Mouse (Mus musculus): Measurements from ENCODE around the gene Poc1a. TPM values are rescaled to one million over a fixed set of nuclear protein-coding genes. Genes with fewer than 3 reads are reported as not detected.

Poc1a gene
- total and polyA plus RNA-seq, 2 experiments from 2014 or later = 12.3 to 13.6 TPM

DNA sequence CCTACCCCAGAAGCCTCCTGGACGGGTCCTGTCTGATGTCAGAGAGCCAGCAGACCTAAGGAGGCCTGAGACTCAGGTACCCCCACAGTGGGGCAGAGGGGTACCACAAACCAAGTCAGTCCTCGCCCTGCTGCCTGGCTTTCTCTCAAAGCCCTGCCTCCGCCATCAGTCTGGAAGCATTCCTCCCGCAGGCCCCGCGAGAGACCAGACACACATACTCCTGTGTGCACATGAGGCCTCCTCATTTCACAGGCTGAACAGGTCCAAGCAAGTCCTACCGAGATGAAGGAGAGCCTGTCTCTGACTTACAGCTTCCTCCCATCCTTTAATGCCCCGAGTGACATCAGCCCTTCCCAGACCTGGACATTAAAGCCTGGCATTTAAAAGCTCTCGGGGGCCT lies 97.9 kb downstream of the Poc1a start:
- no peak for DNase-seq (ENCODE audit: low spot score)
- Histone ChIP-seq H3K27ac (ENCODE audit: low read depth) (no peak overlapping the region), H3K9me3 (replicated peaks; ENCODE audit: control insufficient read depth, low read length) (no peaks in the 10 kb centered on the region), H3K4me2 (ENCODE audit: low read depth, low read length) (no peak overlapping the region), H3K4me1 (ENCODE audit: control insufficient read depth, insufficient read depth) (peaks cover under 1% of the 10 kb centered on the region; the same call in 1 of the 2 replicates), H3K27me3 (ENCODE audit: control insufficient read depth, insufficient read depth, low read length) (no peaks in the 10 kb centered on the region), H3K4me3 (ENCODE audit: low read depth, low read length) (no peak overlapping the region), H3K9ac (replicated peaks; ENCODE audit: low read depth, low read length) (no peak overlapping the region), H3K36me3 (replicated peaks; ENCODE audit: control insufficient read depth, insufficient read depth, low read length) (peaks cover 31% of the 10 kb centered on the region)
- ATAC-seq (ENCODE audit: insufficient read depth, low read depth) = no peak; the same call in 1 of the 2 replicates
- 64% methylated on average over 9 of the region's 9 CpGs for WGBS
- no peak for TF ChIP-seq EP300 (IDR thresholded peaks at IDR 0.05; ENCODE audit: low read depth)
- TF ChIP-seq CTCF (IDR thresholded peaks at IDR 0.05; ENCODE audit: low read depth) = no peak

DNA sequence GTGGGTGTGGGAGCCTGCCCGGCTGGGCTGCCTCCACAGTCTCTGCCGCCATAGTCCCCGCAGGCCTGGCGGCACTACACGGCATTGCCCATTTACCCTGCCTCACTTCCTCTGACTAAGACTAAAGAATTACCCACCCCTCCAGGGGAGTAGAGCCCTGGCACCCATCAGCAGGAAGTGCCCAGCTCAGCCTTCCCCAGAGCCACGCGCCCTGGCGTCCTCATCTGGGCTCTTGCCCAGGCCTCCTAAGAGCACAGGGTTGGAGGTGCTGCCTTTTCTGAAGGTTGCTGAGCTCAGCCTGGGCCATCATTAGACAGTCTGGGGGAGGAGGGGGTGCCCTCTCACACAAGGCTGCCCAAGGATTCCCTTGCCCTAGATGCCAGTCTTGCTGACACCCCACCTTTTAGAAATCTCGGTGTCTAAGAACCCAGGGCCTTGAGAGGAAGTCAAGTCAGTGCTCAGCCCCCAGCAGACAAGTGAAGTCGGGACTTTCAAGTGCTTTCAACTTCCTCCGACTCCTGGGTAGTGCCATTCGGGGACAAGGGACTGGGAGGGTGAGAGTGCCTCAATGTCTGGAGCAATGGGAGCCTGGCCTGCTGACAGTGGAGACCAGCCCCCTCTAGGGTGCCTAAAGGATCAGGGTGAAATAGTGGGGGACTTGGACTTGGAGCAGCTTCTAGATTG lies 105.5 kb downstream of the Poc1a start:
- ATAC-seq (ENCODE audit: insufficient read depth, low read depth) = 0 out of 2 replicates have a peak, but pooled peaks have one; percentile 8
- Histone ChIP-seq H3K27ac (ENCODE audit: low read depth) (no peak overlapping the region), H3K36me3 (replicated peaks; ENCODE audit: control insufficient read depth, insufficient read depth, low read length) (no peaks in the 10 kb centered on the region), H3K9ac (replicated peaks; ENCODE audit: low read depth, low read length) (no peak overlapping the region), H3K4me2 (ENCODE audit: low read depth, low read length) (no peak overlapping the region), H3K9me3 (replicated peaks; ENCODE audit: control insufficient read depth, low read length) (0 out of 2 replicates have a peak, but pooled peaks cover 7% of the 10 kb centered on the region), H3K4me3 (ENCODE audit: low read depth, low read length) (no peak overlapping the region), H3K4me1 (ENCODE audit: control insufficient read depth, insufficient read depth) (peaks cover 14% of the 10 kb centered on the region), H3K27me3 (ENCODE audit: control insufficient read depth, insufficient read depth, low read length) (no peaks in the 10 kb centered on the region)
- TF ChIP-seq CTCF (IDR thresholded peaks at IDR 0.05; ENCODE audit: low read depth) = no peak
- TF ChIP-seq EP300 (IDR thresholded peaks at IDR 0.05; ENCODE audit: low read depth) = no peak
- no peak for DNase-seq (ENCODE audit: low spot score)
- WGBS = 65% methylated on average over 12 of the region's 12 CpGs

DNA sequence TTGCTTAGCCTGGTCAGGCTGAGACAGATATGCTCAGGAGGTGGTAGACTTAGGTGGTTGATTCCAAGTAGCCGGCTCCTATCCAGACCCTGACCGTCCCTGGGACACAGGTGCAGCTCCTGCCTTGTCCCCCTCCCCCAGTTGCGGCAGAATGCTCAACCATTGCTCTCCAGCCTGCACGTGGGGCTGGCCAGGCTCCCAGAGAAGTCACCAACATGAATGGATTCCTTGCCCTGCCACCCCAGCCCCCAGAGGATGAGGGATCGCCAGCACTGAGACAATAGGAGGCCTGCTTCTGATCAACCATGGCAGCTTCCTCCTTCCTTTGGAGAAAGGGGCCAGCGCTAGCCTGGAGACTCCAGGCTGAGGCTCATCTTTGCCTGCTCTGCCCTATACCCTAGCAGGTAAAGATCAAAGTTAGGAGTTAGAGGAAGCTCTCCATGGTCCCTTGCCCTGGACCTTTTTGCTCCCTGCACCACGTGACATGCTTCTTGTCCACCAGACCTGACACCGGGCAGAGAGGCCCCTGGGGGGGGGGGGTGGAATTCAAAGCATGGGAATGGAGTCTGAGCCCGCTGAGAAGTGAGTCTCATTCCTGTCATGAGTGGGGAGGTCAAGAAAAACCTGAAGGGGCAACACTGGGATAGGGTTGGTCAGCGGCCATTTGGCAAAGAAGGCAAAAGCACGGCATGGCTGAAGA lies 112.1 kb downstream of the Poc1a start:
- no peaks in the 10 kb centered on the region for H3K27me3 ChIP-seq (ENCODE audit: control insufficient read depth, insufficient read depth, low read length)
- no peak overlapping the region for H3K27ac ChIP-seq (ENCODE audit: low read depth)
- ATAC-seq (ENCODE audit: insufficient read depth, low read depth) (no peak), DNase-seq (ENCODE audit: low spot score) (no peak)
- 0 out of 2 replicates have a peak, but pooled peaks cover 7% of the 10 kb centered on the region for H3K9me3 ChIP-seq (replicated peaks; ENCODE audit: control insufficient read depth, low read length)
- 47% methylated on average over 11 of the region's 11 CpGs for WGBS
- H3K36me3 ChIP-seq (replicated peaks; ENCODE audit: control insufficient read depth, insufficient read depth, low read length) = no peaks in the 10 kb centered on the region
- H3K4me3 ChIP-seq (ENCODE audit: low read depth, low read length) = no peak overlapping the region
- H3K4me2 ChIP-seq (ENCODE audit: low read depth, low read length) = no peak overlapping the region
- peaks cover 23% of the 10 kb centered on the region for H3K4me1 ChIP-seq (ENCODE audit: control insufficient read depth, insufficient read depth)
- no peak overlapping the region for H3K9ac ChIP-seq (replicated peaks; ENCODE audit: low read depth, low read length)
- TF ChIP-seq EP300 (IDR thresholded peaks at IDR 0.05; ENCODE audit: low read depth) (no peak), CTCF (IDR thresholded peaks at IDR 0.05; ENCODE audit: low read depth) (no peak)

DNA sequence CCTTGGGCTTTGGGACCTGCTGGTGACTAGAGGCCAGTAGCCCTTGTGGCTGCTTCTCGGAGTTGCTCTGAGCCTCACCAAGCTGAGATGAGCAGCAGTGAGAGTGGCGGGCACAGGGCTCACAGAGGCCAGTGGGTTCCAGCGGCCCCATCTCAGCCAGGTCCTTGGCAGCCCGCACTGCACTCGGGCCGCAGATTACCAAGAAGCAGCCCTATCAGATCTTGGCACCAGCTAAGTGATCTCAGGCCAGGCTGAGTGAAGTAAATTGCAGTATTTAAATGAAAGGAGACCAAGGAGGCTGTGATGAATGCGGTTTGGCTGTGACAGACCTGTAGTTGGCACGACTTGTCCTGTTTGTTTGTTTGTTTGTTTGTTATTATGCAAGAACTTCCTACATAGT lies 112.7 kb downstream of the Poc1a start:
- no peak overlapping the region for H3K4me2 ChIP-seq (ENCODE audit: low read depth, low read length)
- 0 out of 2 replicates have a peak, but pooled peaks cover 7% of the 10 kb centered on the region for H3K9me3 ChIP-seq (replicated peaks; ENCODE audit: control insufficient read depth, low read length)
- no peak overlapping the region for H3K27ac ChIP-seq (ENCODE audit: low read depth)
- DNase-seq (ENCODE audit: low spot score) (no peak), ATAC-seq (ENCODE audit: insufficient read depth, low read depth) (no peak)
- no peaks in the 10 kb centered on the region for H3K27me3 ChIP-seq (ENCODE audit: control insufficient read depth, insufficient read depth, low read length)
- 72% methylated on average over 8 of the region's 8 CpGs for WGBS
- H3K4me1 ChIP-seq (ENCODE audit: control insufficient read depth, insufficient read depth) = peaks cover 24% of the 10 kb centered on the region
- no peak overlapping the region for H3K4me3 ChIP-seq (ENCODE audit: low read depth, low read length)
- no peak overlapping the region for H3K9ac ChIP-seq (replicated peaks; ENCODE audit: low read depth, low read length)
- no peaks in the 10 kb centered on the region for H3K36me3 ChIP-seq (replicated peaks; ENCODE audit: control insufficient read depth, insufficient read depth, low read length)
- TF ChIP-seq EP300 (IDR thresholded peaks at IDR 0.05; ENCODE audit: low read depth) = no peak
- TF ChIP-seq CTCF (IDR thresholded peaks at IDR 0.05; ENCODE audit: low read depth) = no peak

DNA sequence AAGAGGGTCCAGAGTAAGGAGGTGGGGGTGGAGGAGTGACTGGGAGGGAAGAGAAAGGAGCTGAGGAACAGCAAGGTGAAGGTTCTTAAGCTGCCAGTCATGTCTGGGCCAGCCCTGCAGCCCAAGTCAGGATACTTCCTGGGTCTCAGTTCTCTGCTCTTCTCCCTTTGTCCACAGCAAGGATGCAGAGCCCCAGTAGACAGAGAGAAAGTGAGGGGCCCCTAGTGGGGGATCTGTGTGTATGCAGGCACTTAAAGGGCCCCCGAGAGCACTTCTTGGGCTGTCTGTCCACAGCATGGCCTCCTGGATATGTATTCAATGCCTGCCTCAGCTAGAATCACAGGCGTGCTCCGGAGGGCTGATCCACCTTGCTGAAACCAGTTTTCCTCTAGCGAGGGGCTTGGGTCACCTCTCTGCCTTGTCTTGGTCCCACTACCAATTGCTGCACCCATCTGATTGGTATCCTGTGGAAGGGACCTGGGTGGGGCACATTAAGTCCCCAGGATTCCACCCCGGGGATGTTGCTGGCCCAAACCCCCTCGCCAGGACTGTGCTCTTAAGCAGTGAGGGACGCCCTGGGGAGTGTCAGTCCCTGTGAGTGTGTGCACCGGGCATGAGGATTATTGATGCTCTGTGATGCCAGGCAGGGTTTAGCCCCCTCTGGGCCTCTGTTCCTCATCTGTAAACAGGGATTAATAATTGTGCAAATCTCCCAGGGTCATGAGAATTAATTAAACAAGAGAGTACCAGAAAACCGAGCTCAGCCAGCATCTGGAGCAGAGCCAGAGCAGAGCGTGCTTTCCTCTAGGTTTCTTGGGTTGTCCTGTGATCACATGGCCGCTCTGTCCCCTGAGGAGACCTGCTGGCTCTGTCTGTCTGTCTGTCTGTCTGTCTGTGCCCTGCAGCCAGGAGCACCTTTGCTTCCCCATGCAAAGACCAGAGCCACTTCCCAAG lies 114.1 kb downstream of the Poc1a start:
- Histone ChIP-seq H3K9ac (replicated peaks; ENCODE audit: low read depth, low read length) (no peak overlapping the region), H3K4me3 (ENCODE audit: low read depth, low read length) (no peak overlapping the region), H3K4me2 (ENCODE audit: low read depth, low read length) (no peak overlapping the region), H3K27me3 (ENCODE audit: control insufficient read depth, insufficient read depth, low read length) (no peaks in the 10 kb centered on the region), H3K4me1 (ENCODE audit: control insufficient read depth, insufficient read depth) (peaks cover 24% of the 10 kb centered on the region), H3K36me3 (replicated peaks; ENCODE audit: control insufficient read depth, insufficient read depth, low read length) (no peaks in the 10 kb centered on the region), H3K27ac (ENCODE audit: low read depth) (no peak overlapping the region), H3K9me3 (replicated peaks; ENCODE audit: control insufficient read depth, low read length) (no peaks in the 10 kb centered on the region)
- TF ChIP-seq CTCF (IDR thresholded peaks at IDR 0.05; ENCODE audit: low read depth) (peak; percentile 49), EP300 (IDR thresholded peaks at IDR 0.05; ENCODE audit: low read depth) (no peak)
- peak; percentile 64 for DNase-seq (ENCODE audit: low spot score)
- 65% methylated on average over 11 of the region's 11 CpGs for WGBS
- ATAC-seq (ENCODE audit: insufficient read depth, low read depth) = peak; percentile 72
